Mouse (Mus musculus) liver, adult 2 months (tissue): ENCODE results near the gene Mgarp.

Source experiments
- CTCF ChIP-seq: fragments of 200-500 bp; IDR thresholded peaks from 2 replicates; pipeline ENCODE4 v1.5.1; 2011; ENCODE audit warnings: low read depth, low read length, control low read depth
- POLR2A ChIP-seq: fragments of 200-500 bp; IDR thresholded peaks from 2 replicates; pipeline ENCODE4 v1.6.1; 2011; ENCODE audit warnings: low read length, control low read depth; ENCODE audit not compliant: insufficient read depth; ENCODE audit errors: extremely low read depth

DNA sequence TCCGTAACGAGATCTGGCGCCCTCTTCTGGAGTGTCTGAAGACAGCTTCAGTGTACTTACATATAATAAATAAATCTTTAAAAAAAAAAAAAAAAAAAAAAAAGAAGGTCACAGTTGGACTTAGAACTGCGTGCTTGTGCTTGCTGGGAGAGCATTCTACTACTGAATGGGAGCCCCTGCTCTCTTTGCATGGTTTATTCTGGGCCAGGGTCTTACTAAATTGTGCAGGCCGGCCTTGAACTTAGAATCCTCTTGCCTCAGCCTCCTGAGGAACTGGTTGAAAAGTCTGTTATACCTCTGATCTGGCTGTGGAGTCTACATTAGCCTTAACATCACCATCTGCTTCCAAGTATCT is 15.9 kb downstream of the Mgarp start:
- TF ChIP-seq CTCF (no peak), POLR2A (no peak)
